Mouse (Mus musculus) intestine, embryonic 16.5 days (tissue): Measurements from ENCODE around the gene Slc9a2. TPM values are rescaled to one million over a fixed set of nuclear protein-coding genes. Genes with fewer than 3 reads are reported as not detected.
"Not testable (repeated sequence)": the region's sequence is repeated elsewhere in the genome, so short reads cannot be mapped to it uniquely, and the experiment has no call there.

ENCODE experiments used
- ATAC-seq: fragments of 200-750 bp; cut with Nextera tagmentation; 2 replicates; pipeline ENCODE4 v1.8.0; 2017; ENCODE audit warnings: moderate TSS enrichment, moderate library complexity
- H3K27ac ChIP-seq: fragments of 300-500 bp; sonication (generic); 2 replicates; pipeline ENCODE4 v1.5.1; 2014; ENCODE audit warnings: mild to moderate bottlenecking, low read length
- H3K27me3 ChIP-seq: fragments of 300-500 bp; sonication (generic); replicated peaks from 2 replicates; pipeline ENCODE4 v1.6.1; 2014; ENCODE audit warnings: low read length, control low read depth, mixed read lengths; ENCODE audit not compliant: control insufficient read depth, insufficient read depth
- H3K36me3 ChIP-seq: fragments of 300-500 bp; sonication (generic); 2 replicates; pipeline ENCODE4 v1.6.1; 2014; ENCODE audit warnings: low read length, control low read depth; ENCODE audit not compliant: control insufficient read depth, insufficient read depth
- H3K4me1 ChIP-seq: fragments of 300-500 bp; sonication (generic); 2 replicates; pipeline ENCODE4 v1.6.1; 2014; ENCODE audit warnings: low read length, control low read depth, mixed read lengths; ENCODE audit not compliant: control insufficient read depth, insufficient read depth
- H3K4me2 ChIP-seq: fragments of 300-500 bp; sonication (generic); 2 replicates; pipeline ENCODE4 v1.6.1; 2014; ENCODE audit warnings: low read depth, low read length, control low read depth
- H3K4me3 ChIP-seq: fragments of 300-500 bp; sonication (generic); 2 replicates; pipeline ENCODE4 v1.5.1; 2014; ENCODE audit warnings: mild to moderate bottlenecking, low read length
- H3K9ac ChIP-seq: fragments of 300-500 bp; sonication (generic); 2 replicates; pipeline ENCODE4 v1.6.1; 2014; ENCODE audit warnings: low read depth, low read length
- H3K9me3 ChIP-seq: fragments of 300-500 bp; sonication (generic); 2 replicates; pipeline ENCODE4 v1.6.1; 2016; ENCODE audit warnings: low read length, control low read depth; ENCODE audit not compliant: control insufficient read depth
- WGBS: fragments of 180-500 bp; shearing (Covaris S2); extraction: QIAGEN DNeasy Blood & Tissue Kit; methylation state at CpG from one replicate; pipeline ENCODE4 v1.1.7; 2014; 5-methylcytosine and 5-hydroxymethylcytosine counted together
- polyA plus RNA-seq: library from polyadenylated mRNA; unstranded; fragments of >200 nt; fragmentation: Nextera tagmentation; extraction: Ambion mirVana; gene quantifications from 2 replicates; pipeline ENCODE4 v1.2.1, GENCODE M21; 2015

Slc9a2 gene
- polyA plus RNA-seq, 1 experiment from 2014 or later = 0.51 TPM

- WGBS = 71% methylated on average over 3 of the region's 3 CpGs
- Histone ChIP-seq H3K27ac (no peak overlapping the region), H3K9ac (no peak overlapping the region), H3K4me2 (no peak overlapping the region), H3K36me3 (no peaks in the 10 kb centered on the region), H3K4me1 (no peaks in the 10 kb centered on the region), H3K9me3 (no peaks in the 10 kb centered on the region), H3K27me3 (no peaks in the 10 kb centered on the region), H3K4me3 (no peak overlapping the region)
- ATAC-seq = no peak
These were observed 16.1 kb downstream of the Slc9a2 start for GRCm38 (mm10) chr1:40696436-40696835.

GRCm38 (mm10) chr1:40705099-40705498 lies 24.7 kb downstream of the Slc9a2 start:
- Histone ChIP-seq H3K9me3 (no peaks in the 10 kb centered on the region), H3K27ac (no peak overlapping the region), H3K27me3 (no peaks in the 10 kb centered on the region), H3K4me3 (no peak overlapping the region), H3K4me2 (no peak overlapping the region), H3K4me1 (no peaks in the 10 kb centered on the region), H3K36me3 (no peaks in the 10 kb centered on the region), H3K9ac (no peak overlapping the region)
- 86% methylated on average over 4 of the region's 4 CpGs for WGBS
- ATAC-seq = no peak

- Histone ChIP-seq H3K4me3 (no peak overlapping the region), H3K4me1 (no peaks in the 10 kb centered on the region), H3K9me3 (no peaks in the 10 kb centered on the region), H3K9ac (no peak overlapping the region), H3K4me2 (no peak overlapping the region), H3K36me3 (no peaks in the 10 kb centered on the region), H3K27ac (no peak overlapping the region), H3K27me3 (no peaks in the 10 kb centered on the region)
- no peak for ATAC-seq
- 75% methylated on average over 9 of the region's 9 CpGs for WGBS
These were observed 34.6 kb downstream of the Slc9a2 start for GRCm38 (mm10) chr1:40714950-40715349.

- no peak for ATAC-seq
- no peaks in the 10 kb centered on the region for H3K36me3 ChIP-seq
- H3K4me3 ChIP-seq = no peak overlapping the region
- H3K4me2 ChIP-seq = no peak overlapping the region
- 87% methylated on average over 10 of the region's 10 CpGs for WGBS
- no peak overlapping the region for H3K27ac ChIP-seq
- H3K27me3 ChIP-seq = no peaks in the 10 kb centered on the region
- H3K4me1 ChIP-seq = no peaks in the 10 kb centered on the region
- no peaks in the 10 kb centered on the region for H3K9me3 ChIP-seq
- H3K9ac ChIP-seq = no peak overlapping the region
These were observed 45.7 kb downstream of the Slc9a2 start for GRCm38 (mm10) chr1:40726051-40726450.

GRCm38 (mm10) chr1:40727404-40727803 lies 47.0 kb downstream of the Slc9a2 start:
- ATAC-seq = no peak
- no peak overlapping the region for H3K9ac ChIP-seq
- no peaks in the 10 kb centered on the region for H3K9me3 ChIP-seq
- H3K27me3 ChIP-seq = no peaks in the 10 kb centered on the region
- H3K4me1 ChIP-seq = no peaks in the 10 kb centered on the region
- H3K4me3 ChIP-seq = no peak overlapping the region
- 89% methylated on average over 7 of the region's 7 CpGs for WGBS
- no peaks in the 10 kb centered on the region for H3K36me3 ChIP-seq
- no peak overlapping the region for H3K27ac ChIP-seq
- H3K4me2 ChIP-seq = no peak overlapping the region

- no peaks in the 10 kb centered on the region for H3K36me3 ChIP-seq
- no peak overlapping the region for H3K27ac ChIP-seq
- no peaks in the 10 kb centered on the region for H3K27me3 ChIP-seq
- H3K9ac ChIP-seq = no peak overlapping the region
- ATAC-seq = no peak
- H3K4me2 ChIP-seq = no peak overlapping the region
- no peaks in the 10 kb centered on the region for H3K9me3 ChIP-seq
- WGBS = 85% methylated on average over 1 of the region's 1 CpGs
- no peak overlapping the region for H3K4me3 ChIP-seq
- no peaks in the 10 kb centered on the region for H3K4me1 ChIP-seq
These were observed 48.3 kb downstream of the Slc9a2 start for GRCm38 (mm10) chr1:40728636-40729035.

- Histone ChIP-seq H3K9me3 (no peaks in the 10 kb centered on the region), H3K36me3 (no peaks in the 10 kb centered on the region), H3K27me3 (no peaks in the 10 kb centered on the region), H3K4me3 (no peak overlapping the region), H3K9ac (no peak overlapping the region), H3K4me1 (no peaks in the 10 kb centered on the region), H3K4me2 (no peak overlapping the region), H3K27ac (no peak overlapping the region)
- 71% methylated on average over 8 of the region's 8 CpGs for WGBS
- ATAC-seq = no peak
These were observed 57.3 kb downstream of the Slc9a2 start for GRCm38 (mm10) chr1:40737671-40738070.

- not testable (repeated sequence) for H3K9me3 ChIP-seq, ATAC-seq, H3K4me1 ChIP-seq, H3K27ac ChIP-seq, H3K36me3 ChIP-seq, H3K4me2 ChIP-seq, H3K27me3 ChIP-seq, H3K4me3 ChIP-seq, H3K9ac ChIP-seq
- WGBS = 90% methylated on average over 9 of the region's 9 CpGs
These were observed 57.9 kb downstream of the Slc9a2 start for GRCm38 (mm10) chr1:40738246-40738645.

- Histone ChIP-seq H3K27ac (no peak overlapping the region), H3K9ac (no peak overlapping the region), H3K27me3 (no peaks in the 10 kb centered on the region), H3K9me3 (no peaks in the 10 kb centered on the region), H3K4me1 (no peaks in the 10 kb centered on the region), H3K4me3 (no peak overlapping the region), H3K36me3 (no peaks in the 10 kb centered on the region), H3K4me2 (no peak overlapping the region)
- WGBS = 62% methylated on average over 2 of the region's 2 CpGs
- ATAC-seq = no peak
These were observed 60.4 kb downstream of the Slc9a2 start for GRCm38 (mm10) chr1:40740739-40741138.

- no peaks in the 10 kb centered on the region for H3K9me3 ChIP-seq
- no peak overlapping the region for H3K4me3 ChIP-seq
- WGBS = 70% methylated on average over 5 of the region's 5 CpGs
- H3K4me2 ChIP-seq = no peak overlapping the region
- no peaks in the 10 kb centered on the region for H3K27me3 ChIP-seq
- H3K9ac ChIP-seq = no peak overlapping the region
- no peaks in the 10 kb centered on the region for H3K4me1 ChIP-seq
- no peak overlapping the region for H3K27ac ChIP-seq
- no peak for ATAC-seq
- H3K36me3 ChIP-seq = no peaks in the 10 kb centered on the region
These were observed 65.7 kb downstream of the Slc9a2 start for GRCm38 (mm10) chr1:40746089-40746488.
